8 mouse cellular contexts compared by ENCODE assay signal in the genomic region with DNA sequence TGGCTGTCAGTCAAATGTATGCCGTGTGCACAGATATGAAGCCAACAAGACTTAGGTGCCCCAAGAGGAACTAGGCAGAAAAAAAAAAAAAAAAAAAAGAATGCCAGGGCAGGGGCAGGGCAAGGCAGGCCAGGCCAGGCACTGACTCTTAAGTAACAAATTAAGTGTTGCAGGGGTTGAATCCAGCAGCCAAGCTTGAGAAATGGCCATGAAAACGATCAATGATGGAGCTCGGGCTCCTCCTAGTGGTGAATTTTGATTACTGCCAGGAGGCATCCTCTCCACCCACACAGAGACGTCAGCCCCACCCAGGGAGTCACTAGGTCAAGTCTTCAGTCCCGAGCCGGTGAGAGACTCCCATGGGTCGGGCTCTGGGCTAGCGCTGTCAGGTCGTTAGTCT. TPM values are rescaled to one million over a fixed set of nuclear protein-coding genes. Genes with fewer than 3 reads are reported as not detected.
DNase-seq lines count a peak whose midpoint lies in the region; ATAC-seq lines count a peak whose summit lies in the region.

No protein-coding gene starts in this region.

- WGBS in hindbrain, embryonic 15.5 days = 6% methylated on average over 9 of the region's 9 CpGs

- no peak overlapping the region for H3K27ac ChIP-seq in hindbrain, embryonic 15.5 days (replicated peaks)

- peaks cover 11% of the 10 kb centered on the region for H3K4me1 ChIP-seq in hindbrain, embryonic 15.5 days (replicated peaks)

- no peak overlapping the region for H3K4me3 ChIP-seq in hindbrain, embryonic 15.5 days

- no peaks in the 10 kb centered on the region for H3K36me3 ChIP-seq in hindbrain, embryonic 15.5 days

- no peaks in the 10 kb centered on the region for H3K27me3 ChIP-seq in hindbrain, embryonic 15.5 days

- H3K9me3 ChIP-seq in hindbrain, embryonic 15.5 days = no peaks in the 10 kb centered on the region

- H3K4me2 ChIP-seq in hindbrain, embryonic 15.5 days = peak overlapping the region; percentile 41

- ATAC-seq in hindbrain, embryonic 15.5 days (ENCODE audit: low FRiP score, low read depth) = peak; percentile 86
- peak; percentile 98 for ATAC-seq in megakaryocyte progenitor cell, adult 5-6 weeks (replicated peaks; ENCODE audit: poor library complexity)

- DNase-seq in T-cell, adult 2 months (ENCODE audit: low spot score) = peak; percentile 55
- DNase-seq in cerebellum, postnatal 25 days = peak; percentile 81 to 84
- peak; percentile 91 for DNase-seq in gastrocnemius, adult 18-20 months (ENCODE audit: low spot score)
- peak; percentile 76 to 81 for DNase-seq in layer of hippocampus, postnatal 36 days
- DNase-seq in right cerebral cortex, postnatal 10 days (ENCODE audit: low spot score in 2 of 2) = peak; percentile 77 to 84
- peak; percentile 87 for DNase-seq in urinary bladder, postnatal 14 days (ENCODE audit: low spot score)

- H3K9ac ChIP-seq in hindbrain, embryonic 15.5 days = no peak overlapping the region

RNA-seq across cellular contexts. Expression of gene Gm26657, which starts 54.7 kb away (rescaled TPM):
- total RNA-seq in gastrocnemius, adult 18-20 months (2021) = not detected
- not detected in 2 replicates for polyA plus RNA-seq in hindbrain, embryonic 15.5 days (2015; fragmentation: Nextera tagmentation; extraction: Ambion mirVana)
- total RNA-seq in layer of hippocampus, postnatal 36 days (2021) = not detected
- not detected in 2 replicates for total RNA-seq in megakaryocyte progenitor cell, adult 5-6 weeks (2015)
- total RNA-seq in megakaryocyte progenitor cell, adult 5-6 weeks (2017) = not detected in 2 replicates

RNA-seq across cellular contexts. Expression of gene Actl7b, which starts 56.1 kb away (rescaled TPM):
- total RNA-seq in gastrocnemius, adult 18-20 months (2021) = not detected
- not detected in 2 replicates for polyA plus RNA-seq in hindbrain, embryonic 15.5 days (2015; fragmentation: Nextera tagmentation; extraction: Ambion mirVana)
- under 1 TPM in 1 of 2 experiments, not detected in 1; 0.25 TPM for total RNA-seq in layer of hippocampus, postnatal 36 days (2021)
- total RNA-seq in megakaryocyte progenitor cell, adult 5-6 weeks (2015) = 0.17 TPM in 1 of 2 replicates, not detected in the other
- total RNA-seq in megakaryocyte progenitor cell, adult 5-6 weeks (2017) = 0.14 and 0.37 TPM in 2 replicates

RNA-seq across cellular contexts. Expression of gene Actl7a, which starts 58.1 kb away (rescaled TPM):
- total RNA-seq in gastrocnemius, adult 18-20 months (2021) = not detected
- not detected in 2 replicates for polyA plus RNA-seq in hindbrain, embryonic 15.5 days (2015; fragmentation: Nextera tagmentation; extraction: Ambion mirVana)
- total RNA-seq in layer of hippocampus, postnatal 36 days (2021) = not detected
- not detected in 2 replicates for total RNA-seq in megakaryocyte progenitor cell, adult 5-6 weeks (2015)
- total RNA-seq in megakaryocyte progenitor cell, adult 5-6 weeks (2017) = not detected in 2 replicates
